Mouse (Mus musculus) adrenal gland, postnatal 4 days (tissue): ENCODE measurements around the gene Rab10. TPM values are rescaled to one million over a fixed set of nuclear protein-coding genes. Genes with fewer than 3 reads are reported as not detected.
"Not testable (repeated sequence)": the region's sequence is repeated elsewhere in the genome, so short reads cannot be mapped to it uniquely, and the experiment has no call there.

ENCODE experiments used
- DNase-seq, 2 experiments: peaks; one replicate each; pipeline ENCODE4 v3.0.0; 2021 to 2022; ENCODE audit warnings: low spot score in 2 of 2, mixed read lengths in 2 of 2
- total RNA-seq, 2 experiments: library from RNA; stranded (reverse); gene quantifications; 2 replicates each; pipeline ENCODE4 v1.2.3; 2021

Rab10 gene
- total RNA-seq, 2 experiments from 2014 or later: 164 to 167 TPM

DNA sequence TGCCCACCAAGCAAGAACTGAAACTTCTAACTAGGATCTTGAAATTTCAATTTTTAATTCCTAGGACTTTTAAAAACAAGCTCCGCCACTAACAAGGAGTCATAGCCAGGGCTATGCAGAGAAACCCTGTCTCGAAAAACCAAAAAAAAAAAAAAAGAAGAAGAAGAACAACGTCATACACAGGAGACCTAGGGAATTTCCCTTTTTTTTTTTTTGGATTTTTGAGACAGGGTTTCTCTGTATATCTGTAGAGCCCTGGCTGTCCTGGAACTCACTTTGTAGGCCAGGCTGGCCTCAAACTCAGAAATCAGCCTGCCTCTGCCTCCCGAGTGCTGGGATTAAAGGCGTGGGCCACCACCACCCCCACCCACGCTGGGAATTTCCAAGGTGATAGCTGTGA, 12.1 kb downstream of the Rab10 start:
- DNase-seq: not testable (repeated sequence)

DNA sequence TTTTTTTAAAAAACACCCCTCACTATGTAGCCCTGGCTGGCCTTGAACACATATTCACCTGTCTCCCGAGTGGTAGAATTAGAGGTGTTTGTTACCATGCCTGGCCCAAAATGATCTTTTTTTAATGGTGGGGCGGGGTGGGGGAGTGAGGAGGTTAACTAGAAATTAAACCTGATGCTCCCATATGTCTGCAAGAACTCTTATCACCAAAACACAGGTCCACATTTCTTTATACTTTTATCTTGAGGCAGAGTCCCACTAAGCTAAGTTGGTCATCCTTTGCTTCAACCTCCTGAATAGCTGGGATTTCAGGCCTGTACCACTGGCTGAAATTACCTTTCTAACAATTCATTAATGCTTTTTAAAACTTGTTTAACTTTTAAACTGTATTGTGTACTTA, 13.7 kb downstream of the Rab10 start:
- no peak for DNase-seq

DNA sequence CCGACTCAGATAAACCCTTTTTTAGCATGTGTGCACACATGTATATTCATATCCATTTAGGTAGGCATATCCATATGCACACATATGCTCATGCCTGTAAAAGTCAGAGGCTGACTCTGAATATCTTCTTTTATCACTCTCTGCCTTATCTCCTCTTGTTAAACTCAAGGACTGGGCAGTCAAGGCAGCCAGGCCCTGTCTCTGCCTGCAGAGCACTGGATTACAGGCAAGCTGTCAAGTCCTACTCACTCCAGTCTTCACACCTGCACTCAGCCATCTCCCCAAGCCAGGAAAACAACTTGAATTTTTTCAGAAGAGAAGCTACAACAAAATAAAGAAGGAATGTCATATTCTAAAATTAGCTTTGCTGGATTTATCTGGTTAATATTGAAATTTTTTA, 17.9 kb downstream of the Rab10 start:
- no peak for DNase-seq

DNA sequence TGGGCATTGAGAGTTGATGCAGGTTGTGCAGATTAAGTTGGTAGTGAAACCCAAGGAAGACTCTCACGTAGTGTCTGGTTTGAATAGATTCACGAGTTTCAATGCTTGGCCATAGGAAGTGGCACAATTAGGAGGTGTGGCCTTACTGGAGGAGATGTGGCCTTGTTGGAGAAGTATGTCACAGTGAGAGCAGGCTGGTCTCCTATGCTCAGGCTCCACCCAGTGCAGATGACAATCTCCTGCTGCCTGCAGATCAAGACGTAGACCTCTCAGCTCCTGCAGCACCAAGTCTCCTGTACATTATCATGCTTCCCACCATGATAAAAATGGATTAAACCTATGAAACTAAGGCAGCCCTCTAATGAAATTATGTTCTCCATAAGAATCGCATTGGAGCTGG, 18.7 kb downstream of the Rab10 start:
- no peak for DNase-seq

DNA sequence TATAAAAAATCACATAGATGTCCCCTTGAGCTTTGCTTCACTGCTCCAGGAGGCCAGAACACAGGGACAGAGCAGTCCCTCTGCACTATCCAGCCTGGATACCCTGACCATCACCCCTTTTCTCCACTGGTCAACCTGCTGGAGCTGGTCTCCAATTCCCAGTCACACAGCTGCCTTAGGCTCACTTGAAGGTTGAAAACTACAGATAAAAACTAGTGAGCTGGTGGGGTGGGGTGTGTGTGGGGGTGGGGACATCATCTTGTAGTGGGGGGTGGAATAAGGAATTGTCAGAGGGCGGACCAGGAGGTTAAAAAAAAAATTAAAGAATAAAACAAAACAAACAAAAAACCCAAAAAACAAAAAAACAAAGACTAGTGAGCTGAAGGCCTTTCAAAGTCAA, 21.3 kb downstream of the Rab10 start:
- DNase-seq: no peak

DNA sequence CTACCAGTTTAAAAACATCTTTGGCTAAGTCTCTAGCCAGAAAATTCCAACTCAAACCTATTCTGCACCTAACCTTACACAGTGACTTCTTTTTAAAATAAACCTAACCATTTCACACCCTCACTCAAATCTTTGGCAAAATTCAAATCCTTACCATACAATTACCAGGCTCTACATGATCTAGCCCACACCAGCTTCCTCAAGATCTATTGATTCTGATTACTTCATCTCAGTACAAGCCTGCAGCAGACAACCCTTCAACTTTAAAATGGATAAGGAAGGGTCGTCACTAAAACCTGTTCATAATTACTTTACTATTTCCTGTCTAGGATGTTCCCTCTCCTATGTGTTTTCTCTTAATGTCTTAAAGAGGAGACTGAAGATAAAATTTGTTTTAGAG, 23.9 kb downstream of the Rab10 start:
- DNase-seq: no peak

DNA sequence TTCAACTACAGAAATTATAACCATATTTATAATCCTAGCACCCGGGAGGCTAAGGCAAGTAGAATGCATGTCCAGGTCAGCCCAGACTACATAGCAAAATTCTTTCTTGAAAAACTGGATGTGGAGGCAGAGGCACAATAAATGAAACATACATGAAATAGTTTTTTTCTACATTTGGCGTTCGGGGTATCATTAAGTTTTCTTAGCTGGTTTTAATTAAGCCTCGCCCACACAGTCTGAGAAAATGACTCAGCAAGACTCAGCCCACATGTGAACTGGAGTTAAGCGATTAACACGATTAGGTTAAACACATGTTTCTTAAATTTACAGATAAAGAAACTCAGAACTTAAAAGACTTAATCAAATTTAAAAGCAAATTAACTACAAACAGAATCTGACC, 24.4 kb downstream of the Rab10 start:
- no peak for DNase-seq

DNA sequence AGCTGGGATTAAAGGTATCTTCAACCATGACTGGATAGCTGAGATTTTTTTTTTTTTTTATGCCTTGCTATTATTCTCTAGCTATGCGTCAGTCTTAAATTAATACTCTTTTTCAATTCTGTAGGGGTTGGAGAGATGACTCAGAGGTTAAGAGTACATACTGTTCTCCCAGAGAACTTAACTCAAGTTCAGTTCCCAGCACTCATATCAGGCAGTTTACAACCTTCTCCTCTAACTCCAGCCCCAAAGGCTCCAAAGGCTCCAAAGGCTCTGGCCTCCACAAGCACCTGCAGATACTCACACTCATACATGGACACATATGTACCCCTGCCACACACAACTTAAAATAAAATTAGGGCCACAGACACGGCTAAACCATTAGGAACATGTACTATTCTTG, 25.3 kb downstream of the Rab10 start:
- no peak for DNase-seq

DNA sequence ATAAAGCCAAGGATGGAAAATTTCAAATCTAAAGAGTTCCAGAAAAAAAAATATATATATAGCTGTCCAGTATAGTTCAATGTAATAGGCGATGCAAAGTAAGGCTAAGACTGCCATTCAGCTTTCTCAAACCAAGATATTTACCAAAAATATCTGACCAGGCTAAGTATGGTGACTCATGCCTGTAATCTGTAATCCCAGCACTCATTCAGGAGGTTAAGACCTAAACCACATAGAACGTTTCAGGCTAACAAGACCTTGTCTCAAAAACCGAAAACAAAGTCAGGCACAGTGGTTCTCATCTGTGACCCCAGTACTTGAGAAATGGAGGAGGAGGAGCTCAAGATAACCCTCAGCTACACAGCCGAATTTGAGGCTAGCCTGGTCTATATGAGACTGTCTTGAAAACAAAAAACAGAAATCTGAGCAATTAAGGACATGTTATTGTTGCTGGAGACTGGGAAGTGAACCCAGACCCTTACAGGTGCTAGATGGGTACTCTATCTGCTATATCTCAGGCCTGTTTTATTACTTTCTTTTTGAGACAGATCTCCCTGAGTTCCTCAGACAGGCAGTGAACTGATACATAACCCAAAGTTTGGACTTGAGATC, 25.8 kb downstream of the Rab10 start:
- DNase-seq: no peak

DNA sequence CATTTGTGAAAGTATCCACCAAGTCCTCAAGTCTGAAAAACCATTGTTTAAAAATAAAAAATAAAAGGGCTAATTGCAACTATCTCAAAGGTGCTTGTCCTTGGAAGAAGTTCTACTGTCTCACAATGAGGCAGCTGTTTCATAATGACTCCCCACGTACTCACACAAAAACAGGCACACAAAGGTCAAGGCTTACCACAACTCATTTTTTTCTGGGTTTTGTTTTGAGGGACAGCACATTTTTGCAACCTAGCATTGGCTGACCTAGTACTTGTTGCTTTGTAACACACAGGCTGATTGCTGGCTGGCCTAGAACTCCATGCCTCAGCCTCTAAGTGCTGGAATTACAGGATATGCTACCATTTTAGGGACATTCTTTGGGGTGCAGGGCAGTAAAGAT, 26.8 kb downstream of the Rab10 start:
- DNase-seq: peak in 1 of 2 experiments; percentile 7

DNA sequence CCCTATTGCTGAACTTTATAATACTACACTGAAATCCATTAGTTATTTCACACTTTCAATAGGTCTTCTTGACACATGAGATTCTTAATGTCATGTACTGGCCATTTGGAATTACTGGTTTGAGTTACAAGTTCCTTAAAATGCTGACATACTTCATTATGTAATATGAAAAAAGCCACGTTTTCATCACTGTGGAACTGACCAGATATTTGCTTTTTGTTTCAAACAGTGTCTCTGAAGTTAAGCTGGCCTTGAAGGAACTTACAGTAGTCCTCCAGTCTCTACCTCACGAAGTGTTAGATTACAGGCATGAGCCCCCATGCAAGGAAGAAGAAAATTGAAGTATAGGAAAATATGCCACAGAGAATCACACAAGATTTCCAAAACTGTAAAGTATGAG, 27.2 kb downstream of the Rab10 start:
- DNase-seq: no peak

DNA sequence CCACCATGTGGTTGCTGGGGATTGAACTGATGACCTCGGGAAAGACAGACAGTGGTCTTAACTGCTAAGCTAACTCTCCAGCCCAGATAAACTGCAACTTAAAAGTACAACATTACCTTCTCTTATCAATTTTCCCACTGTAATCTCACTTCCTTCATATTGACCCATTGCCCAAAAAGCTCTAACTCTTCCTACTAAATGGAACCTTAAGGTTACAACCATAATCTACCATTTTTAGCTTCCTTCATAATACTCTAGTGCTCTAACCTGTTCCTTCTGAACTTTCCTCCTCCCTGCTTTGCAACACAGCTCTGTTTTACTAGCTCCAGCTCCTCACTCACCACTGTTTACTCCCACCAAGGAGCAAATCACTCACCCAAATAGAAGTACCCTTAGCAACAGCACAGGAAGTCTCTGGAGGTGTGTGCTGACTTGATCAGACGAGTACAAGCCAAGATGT, 30.9 kb downstream of the Rab10 start:
- no peak for DNase-seq

DNA sequence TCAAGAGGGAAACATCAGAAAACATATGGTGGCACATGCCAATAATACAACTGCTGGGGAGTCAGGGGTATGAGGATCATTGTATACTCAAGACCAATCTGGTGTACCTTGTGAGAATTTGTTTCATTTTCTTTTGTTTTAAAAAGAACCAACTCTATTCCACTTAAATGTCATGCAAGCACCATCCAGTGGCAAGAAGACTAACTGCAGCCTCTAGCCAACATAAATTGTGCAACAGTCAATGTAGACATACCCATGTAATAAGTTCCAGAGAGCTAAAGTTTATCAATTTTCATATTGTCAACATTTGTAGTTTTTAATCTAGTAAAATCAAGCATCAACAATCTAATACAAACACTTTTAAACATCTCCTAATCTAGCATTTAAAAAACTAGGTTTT, 39.0 kb downstream of the Rab10 start:
- no peak for DNase-seq

DNA sequence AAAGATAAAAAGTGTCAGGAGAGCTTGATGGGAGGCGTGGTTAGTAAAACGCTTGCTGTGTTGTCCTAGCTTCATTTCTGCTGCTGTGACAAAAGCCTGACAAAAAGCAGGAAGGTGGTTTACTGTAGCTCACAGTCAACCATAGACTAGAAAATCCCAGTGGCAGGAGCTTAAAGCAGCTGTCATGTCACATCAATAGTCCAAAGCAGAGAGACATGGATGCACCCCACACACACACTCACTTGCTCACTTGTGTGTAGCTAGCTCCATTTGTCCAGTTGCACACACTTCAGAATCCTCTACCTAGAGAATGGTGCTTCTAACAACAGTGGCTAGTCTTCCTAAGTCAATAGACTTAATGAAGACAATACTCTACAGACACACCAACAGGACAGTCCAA, 42.4 kb downstream of the Rab10 start:
- DNase-seq: no peak

DNA sequence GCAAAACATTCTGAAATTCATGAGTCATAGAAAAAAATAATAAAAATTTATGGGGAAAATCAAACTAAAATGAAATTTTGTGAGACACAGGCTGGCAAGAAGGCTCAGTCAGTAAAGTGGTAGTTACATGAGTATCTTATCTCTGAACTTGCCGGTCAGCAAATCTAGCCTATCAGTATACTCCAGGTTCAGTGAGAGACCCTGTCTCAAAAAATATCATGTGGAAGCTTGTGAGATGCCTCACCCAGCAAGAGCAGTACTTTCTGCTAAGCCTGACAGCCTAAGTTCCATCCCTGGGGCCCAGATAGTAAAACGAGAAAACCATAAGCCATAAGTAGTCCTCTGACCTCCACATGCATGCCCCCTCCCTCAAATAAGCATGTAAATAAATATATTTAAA, 44.6 kb downstream of the Rab10 start:
- no peak for DNase-seq

DNA sequence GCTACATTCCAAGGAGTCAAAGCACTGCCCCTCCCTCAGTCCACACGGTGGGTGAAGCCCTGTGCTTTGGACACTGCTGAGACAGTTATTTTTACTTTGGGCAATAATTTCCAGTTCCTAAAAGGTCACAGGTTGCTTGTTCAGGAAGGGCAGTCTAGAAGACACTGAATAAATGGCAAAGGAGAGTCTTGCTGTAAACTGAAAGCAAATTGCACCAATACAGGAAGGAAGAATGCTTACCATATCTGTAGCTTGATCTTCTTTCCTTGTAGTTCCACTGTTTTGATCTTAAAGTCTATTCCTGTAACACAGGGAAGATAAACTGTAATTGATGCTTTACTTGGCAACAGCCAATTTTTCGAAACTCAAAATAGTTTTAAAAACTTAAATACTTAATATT, 45.3 kb downstream of the Rab10 start:
- DNase-seq: no peak

DNA sequence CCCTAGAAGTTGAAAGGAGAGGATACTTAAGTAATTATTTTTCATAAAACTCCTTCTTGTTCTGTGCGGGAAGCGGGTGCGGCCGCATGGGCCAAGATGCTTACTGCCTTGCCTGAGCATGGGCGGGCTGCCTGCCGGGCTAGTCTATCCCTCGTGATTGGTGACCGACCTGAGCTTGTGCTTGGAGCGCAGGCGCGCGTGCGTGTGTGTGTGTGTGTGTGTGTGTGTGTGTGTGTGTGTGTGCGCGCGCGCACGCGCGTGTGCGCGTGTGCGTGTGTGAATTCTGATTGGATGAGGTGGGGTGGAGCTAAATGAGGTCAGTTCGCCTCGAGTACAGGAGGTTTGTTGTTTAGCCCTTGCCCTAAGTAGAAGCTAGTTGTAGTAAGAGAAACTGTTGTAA, 48.2 kb downstream of the Rab10 start:
- no peak for DNase-seq

DNA sequence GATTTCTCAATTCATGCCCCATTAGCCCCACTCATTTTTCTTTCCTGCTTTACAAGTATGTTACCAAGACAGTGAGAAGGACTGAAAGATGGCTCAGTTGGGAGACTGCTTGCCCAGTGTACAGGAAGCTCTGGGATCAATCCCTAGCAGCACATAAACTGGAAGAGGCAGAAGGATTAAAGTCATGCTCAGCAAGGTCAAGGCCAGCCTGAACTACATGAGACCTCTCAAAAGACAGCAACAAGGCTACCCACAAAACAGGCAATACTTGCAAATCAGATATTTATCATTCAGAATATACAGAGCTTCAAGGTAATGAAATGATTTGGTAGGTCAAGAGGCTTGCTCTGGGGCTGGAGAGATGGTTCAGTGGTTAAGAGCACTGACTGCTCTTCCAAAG, 53.8 kb downstream of the Rab10 start:
- DNase-seq: no peak

DNA sequence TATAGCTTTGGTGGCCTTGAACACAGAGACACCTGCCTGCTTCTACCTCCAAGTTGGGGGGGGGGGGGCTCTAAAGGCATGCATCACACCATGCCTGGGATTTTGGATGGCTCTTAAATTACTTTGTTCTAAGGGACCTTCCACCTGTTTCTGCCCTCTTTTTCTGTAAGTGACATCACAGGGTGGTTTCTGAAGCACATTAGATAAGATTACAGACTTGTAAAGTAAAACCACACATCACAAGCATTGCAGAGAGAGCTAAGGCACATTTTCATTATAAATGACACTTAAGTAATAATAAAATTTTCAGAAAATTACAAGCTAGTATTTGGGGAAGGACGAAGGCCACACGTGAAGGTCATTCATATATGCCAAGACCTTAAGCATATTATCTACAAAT, 54.3 kb downstream of the Rab10 start:
- no peak for DNase-seq

DNA sequence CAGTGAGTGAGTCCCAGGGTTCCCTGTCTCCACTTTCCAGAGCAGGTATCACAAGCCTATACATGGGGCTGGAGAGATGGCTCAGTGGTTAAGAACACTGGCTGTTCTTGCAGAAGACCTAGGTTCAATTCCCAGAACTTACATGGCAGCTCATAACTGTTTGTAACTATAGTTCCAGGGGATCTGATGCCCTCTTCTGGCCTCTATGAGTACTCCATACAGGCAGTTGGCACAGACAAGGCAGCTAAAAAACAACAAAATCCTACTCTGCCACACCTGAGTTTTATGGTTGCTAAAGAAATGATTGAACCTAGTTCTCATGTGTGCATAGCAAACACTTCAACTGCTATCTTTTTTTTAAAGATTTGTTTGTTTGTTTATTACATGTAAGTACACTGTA, 56.2 kb downstream of the Rab10 start:
- DNase-seq: no peak

DNA sequence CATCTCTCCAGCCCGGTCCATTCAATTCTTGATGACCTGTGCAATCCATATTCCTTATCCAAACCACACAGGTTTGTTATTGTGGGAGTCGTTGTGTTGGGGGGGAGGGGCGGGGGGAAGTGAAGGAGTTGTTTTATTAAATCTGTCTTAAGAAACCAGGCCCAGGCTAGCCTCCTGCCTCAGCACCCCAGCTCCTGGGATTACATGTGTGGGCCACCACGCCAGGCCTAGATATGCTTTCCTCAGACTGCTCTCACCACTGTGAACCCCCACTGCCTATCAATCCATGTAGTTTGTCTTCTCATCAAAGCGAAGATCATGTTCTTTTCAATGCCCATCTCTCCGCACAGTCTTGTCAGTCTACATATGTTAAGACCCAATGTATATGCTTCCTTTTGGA, 63.7 kb downstream of the Rab10 start:
- no peak for DNase-seq

DNA sequence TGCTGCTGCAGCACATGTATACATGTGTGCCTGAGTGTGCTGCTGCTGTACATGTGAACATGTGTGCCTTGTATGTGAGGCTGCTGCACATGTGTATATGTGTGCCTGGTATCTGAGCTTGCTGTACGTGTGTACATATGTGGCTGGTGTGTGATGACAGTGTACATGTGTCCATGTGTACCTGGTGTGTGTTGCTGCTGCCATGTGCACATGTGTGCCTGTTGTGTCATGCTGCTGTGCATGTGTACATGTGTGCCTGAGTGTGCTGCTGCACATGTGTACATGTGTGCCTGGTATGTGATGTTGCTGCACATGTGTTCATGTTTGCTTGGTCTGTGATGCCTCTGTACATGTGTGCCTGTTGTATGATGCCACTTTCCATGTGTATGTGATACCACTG, 70.2 kb downstream of the Rab10 start:
- no peak for DNase-seq

DNA sequence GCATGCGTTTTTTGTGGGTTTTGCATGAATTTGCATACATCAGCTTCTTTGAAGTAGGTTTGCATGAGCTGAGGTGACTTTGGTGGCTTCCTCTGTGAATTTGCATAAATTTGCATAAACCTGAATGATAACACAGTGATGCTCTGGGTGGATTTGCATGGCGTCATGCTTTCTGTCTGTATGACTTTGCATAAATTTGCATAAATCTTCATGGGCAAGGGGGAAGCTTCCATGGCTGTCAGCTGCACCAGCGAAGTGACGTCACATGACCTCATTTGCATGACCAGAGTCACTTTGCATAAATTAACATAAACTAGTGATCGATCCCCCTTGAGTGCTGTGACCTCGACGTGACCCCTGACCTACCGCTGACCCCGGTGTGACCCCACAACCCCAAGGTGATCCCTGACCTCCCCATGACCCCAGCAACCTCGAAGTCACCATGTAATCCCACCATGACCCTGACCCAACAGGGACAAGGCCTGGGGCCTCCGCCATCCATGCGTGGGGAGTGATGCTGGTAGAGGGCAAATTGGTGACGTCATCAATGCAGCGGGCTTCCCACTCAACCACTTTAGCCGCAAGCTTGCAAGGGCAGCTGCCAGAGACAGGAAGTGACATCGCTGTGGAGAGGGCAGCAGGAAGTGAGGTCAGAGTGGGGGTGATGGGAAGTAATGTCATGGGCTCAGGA, 71.3 kb downstream of the Rab10 start:
- no peak for DNase-seq
